Mouse (Mus musculus) CH12.LX (cell line): ENCODE data around the gene Cebpz. TPM values are rescaled to one million over a fixed set of nuclear protein-coding genes. Genes with fewer than 3 reads are reported as not detected.

Experiments
- DNase-seq: peaks from one replicate; pipeline ENCODE4 v3.0.0-alpha.2; 2013; ENCODE audit errors: extremely low read depth
- H3K27ac ChIP-seq: 2 replicates; pipeline ENCODE4 v1.5.1; 2012; ENCODE audit warnings: low read depth, mild to moderate bottlenecking, control low read depth, moderate library complexity; ENCODE audit not compliant: insufficient read depth
- H3K27me3 ChIP-seq: replicated peaks from 2 replicates; pipeline ENCODE3; 2012; ENCODE audit warnings: inconsistent platforms
- H3K36me3 ChIP-seq, 2 experiments: replicated peaks in 1 of 2; 2 replicates each; pipeline versions ENCODE3 to v1.6.1; 2012; ENCODE audit warnings: inconsistent platforms in 1 of 2, low read length in 1 of 2, mild to moderate bottlenecking in 1 of 2, mixed read lengths in 1 of 2, moderate library complexity in 1 of 2; ENCODE audit not compliant: control insufficient read depth in 1 of 2, insufficient read depth in 1 of 2
- H3K4me1 ChIP-seq, 2 experiments: 2 replicates each; pipeline ENCODE4 v1.6.1; 2012; ENCODE audit warnings: inconsistent platforms in 1 of 2, moderate library complexity in 1 of 2; ENCODE audit not compliant: insufficient read depth in 2 of 2, control insufficient read depth in 1 of 2
- H3K4me2 ChIP-seq: 2 replicates; pipeline ENCODE4 v1.6.1; 2012; ENCODE audit warnings: low read depth, mild to moderate bottlenecking, control low read depth; ENCODE audit not compliant: poor library complexity, insufficient read depth, severe bottlenecking
- H3K4me3 ChIP-seq, 3 experiments: fragments of 150-350 bp in 1 of 3; sonication (generic) in 1 of 3; replicated peaks in 1 of 3; 2 replicates each; pipeline versions ENCODE3 to v1.5.1; 2011 to 2012; ENCODE audit warnings: low read depth in 2 of 3, low read length in 2 of 3, mild to moderate bottlenecking in 2 of 3, moderate library complexity in 2 of 3, control low read depth in 1 of 3, improper control_type of control experiment in 1 of 3, inconsistent platforms in 1 of 3, mixed read lengths in 1 of 3; ENCODE audit not compliant: poor library complexity in 1 of 3
- H3K79me2 ChIP-seq: replicated peaks from 2 replicates; pipeline ENCODE4 v1.6.1; 2012; ENCODE audit warnings: mild to moderate bottlenecking, moderate library complexity; ENCODE audit not compliant: control insufficient read depth, poor library complexity, insufficient read depth, severe bottlenecking; ENCODE audit errors: extremely low read depth
- H3K9ac ChIP-seq: 2 replicates; pipeline ENCODE4 v1.6.1; 2012; ENCODE audit warnings: low read depth, mild to moderate bottlenecking, control low read depth, moderate library complexity; ENCODE audit not compliant: insufficient read depth
- H3K9me3 ChIP-seq: replicated peaks from 2 replicates; pipeline ENCODE3; 2012; ENCODE audit warnings: low read length, inconsistent platforms, mixed read lengths
- CHD2 ChIP-seq: IDR thresholded peaks from 2 replicates; pipeline ENCODE4 v1.6.1; 2011; ENCODE audit warnings: low read length, improper control_type of control experiment
- ELF1 ChIP-seq: IDR thresholded peaks from 2 replicates; pipeline ENCODE4 v1.6.1; 2014; ENCODE audit warnings: low read depth, mild to moderate bottlenecking, inconsistent platforms, low read length, improper control_type of control experiment
- MAFK ChIP-seq: IDR thresholded peaks from 2 replicates; pipeline ENCODE4 v1.6.1; 2011; ENCODE audit warnings: low read length, improper control_type of control experiment; ENCODE audit not compliant: insufficient replicate concordance
- MXI1 ChIP-seq: IDR thresholded peaks from 2 replicates; pipeline ENCODE4 v1.6.1; 2011; ENCODE audit warnings: mild to moderate bottlenecking, low read depth, low read length, improper control_type of control experiment
- POLR2A ChIP-seq: IDR thresholded peaks from 2 replicates; pipeline ENCODE4 v1.6.1; 2011; ENCODE audit warnings: low read depth, mild to moderate bottlenecking, improper control_type of control experiment, low read length
- RCOR1 ChIP-seq: conservative IDR thresholded peaks from 2 replicates; pipeline ENCODE4 v1.6.1; 2012; ENCODE audit warnings: low read depth, mild to moderate bottlenecking, inconsistent platforms, low read length, improper control_type of control experiment
- TCF12 ChIP-seq: IDR thresholded peaks from 2 replicates; pipeline ENCODE4 v1.6.1; 2014; ENCODE audit warnings: low read depth, mild to moderate bottlenecking, inconsistent platforms, low read length, improper control_type of control experiment
- UBTF ChIP-seq: IDR thresholded peaks from 2 replicates; pipeline ENCODE4 v1.6.1; 2012; ENCODE audit warnings: low read depth, mild to moderate bottlenecking, inconsistent platforms, low read length, improper control_type of control experiment, moderate library complexity
- ZMIZ1 ChIP-seq: IDR thresholded peaks from 2 replicates; pipeline ENCODE4 v1.6.1; 2012; ENCODE audit warnings: low read depth, mild to moderate bottlenecking, inconsistent platforms, low read length, improper control_type of control experiment
- ZNF384 ChIP-seq: IDR thresholded peaks from 2 replicates; pipeline ENCODE4 v1.6.1; 2012; ENCODE audit warnings: low read depth, low read length, improper control_type of control experiment, inconsistent platforms
- dilution Hi-C: fragments of 300-500 bp; cut with MboI; formaldehyde crosslinking; loops from 2 replicates; pipeline ENCODE4 v1.14.3; 2020; ENCODE audit warnings: low sequenced_read_pairs; ENCODE audit not compliant: extremely low pct_unique_long_range_greater_than_20kb, extremely low pct_ligation_motif_present
- in situ Hi-C: fragments of 300-500 bp; cut with MboI; formaldehyde crosslinking; loops from 3 replicates; pipeline ENCODE4 v1.14.3; 2019; ENCODE audit warnings: low sequenced_read_pairs, low pct_ligation_motif_present, low pct_unique_long_range_greater_than_20kb, mixed read lengths
- polyA plus RNA-seq: library from polyadenylated mRNA; unstranded; fragments of >175 nt; gene quantifications from 2 replicates; pipeline ENCODE4 v1.2.1, GENCODE M21; 2012; ENCODE audit warnings: low read depth; ENCODE audit not compliant: insufficient read length
- total RNA-seq, 2 experiments: library from RNA; depleted of rRNA; stranded (reverse); fragments of 300-350 nt in 1 of 2; fragments of >200 nt in 1 of 2; gene quantifications; 2 replicates each; pipeline ENCODE4 v1.2.3; 2012 to 2014

Gene Cebpz
- total and polyA plus RNA-seq, 3 experiments = 43.3 to 70.1 (median 61.2) TPM

GRCm38 (mm10) chr17:78937229-78937853, 475 bp upstream of the Cebpz start:
- no peak overlapping the region for H3K27ac ChIP-seq
- TF ChIP-seq MXI1 (peak; percentile 8), RCOR1 (no peak)
- peaks cover 9 to 43% of the 10 kb centered on the region in 2 experiments for H3K4me1 ChIP-seq
- no peaks in the 10 kb centered on the region for H3K9me3 ChIP-seq
- H3K36me3 ChIP-seq = peaks cover 31 to 55% of the 10 kb centered on the region in 2 experiments
- H3K9ac ChIP-seq = peak overlapping the region; percentile 50
- H3K27me3 ChIP-seq = no peaks in the 10 kb centered on the region
- dilution Hi-C loops = no loop called here
- no peak for DNase-seq
- in situ Hi-C loops = no loop called here
- peak overlapping the region; percentile 92 for H3K4me2 ChIP-seq
- peaks cover 44% of the 10 kb centered on the region for H3K79me2 ChIP-seq
- H3K4me3 ChIP-seq = peak overlapping the region; percentile 78 to 96 (median 91)

- H3K27ac ChIP-seq = no peak overlapping the region
- H3K36me3 ChIP-seq = peaks cover 40 to 56% of the 10 kb centered on the region in 2 experiments
- no peak for DNase-seq
- H3K27me3 ChIP-seq = no peaks in the 10 kb centered on the region
- in situ Hi-C loops = no loop called here
- H3K79me2 ChIP-seq = peaks cover 50% of the 10 kb centered on the region
- TF ChIP-seq ZNF384 (0 out of 2 replicates have a peak, but pooled peaks have one; percentile 11), MAFK (no peak), TCF12 (no peak), RCOR1 (no peak)
- dilution Hi-C loops = no loop called here
- peak overlapping the region; percentile 82 for H3K4me2 ChIP-seq
- peaks cover 9 to 48% of the 10 kb centered on the region in 2 experiments for H3K4me1 ChIP-seq
- H3K9me3 ChIP-seq = no peaks in the 10 kb centered on the region
- H3K9ac ChIP-seq = peak overlapping the region; percentile 77
- H3K4me3 ChIP-seq = peak overlapping the region; percentile 78 to 96 (median 91)
Observed at GRCm38 (mm10) chr17:78935857-78936256, 1.0 kb downstream of the Cebpz start.

- Histone ChIP-seq H3K4me1 (peaks cover 2 to 17% of the 10 kb centered on the region in 2 experiments; a peak in 2 of 4 replicates), H3K9me3 (no peaks in the 10 kb centered on the region), H3K9ac (no peak overlapping the region), H3K36me3 (peaks cover 39 to 46% of the 10 kb centered on the region in 2 experiments), H3K27ac (no peak overlapping the region), H3K79me2 (no peaks in the 10 kb centered on the region), H3K4me3 (no peak overlapping the region), H3K27me3 (no peaks in the 10 kb centered on the region), H3K4me2 (no peak overlapping the region)
- no peak for DNase-seq
- TF ChIP-seq ZNF384 (no peak), ZMIZ1 (no peak), ELF1 (no peak), UBTF (no peak), POLR2A (no peak), CHD2 (no peak)
- in situ Hi-C loops (loop anchor here (5.0 kb wide), 1 partner anchor 35 kb away; the partner anchor contains the start of gene Eif2ak2), dilution Hi-C loops (no loop called here)
Observed at GRCm38 (mm10) chr17:78917696-78918095, 19.2 kb downstream of the Cebpz start.
